Mouse (Mus musculus): Measurements from ENCODE around the gene Wbp2. TPM values are rescaled to one million over a fixed set of nuclear protein-coding genes. Genes with fewer than 3 reads are reported as not detected.
"Not testable (repeated sequence)": the region's sequence is repeated elsewhere in the genome, so short reads cannot be mapped to it uniquely, and the experiment has no call there.

Gene Wbp2
- polyA plus RNA-seq, 1 experiment from 2014 or later = 153 TPM

DNA sequence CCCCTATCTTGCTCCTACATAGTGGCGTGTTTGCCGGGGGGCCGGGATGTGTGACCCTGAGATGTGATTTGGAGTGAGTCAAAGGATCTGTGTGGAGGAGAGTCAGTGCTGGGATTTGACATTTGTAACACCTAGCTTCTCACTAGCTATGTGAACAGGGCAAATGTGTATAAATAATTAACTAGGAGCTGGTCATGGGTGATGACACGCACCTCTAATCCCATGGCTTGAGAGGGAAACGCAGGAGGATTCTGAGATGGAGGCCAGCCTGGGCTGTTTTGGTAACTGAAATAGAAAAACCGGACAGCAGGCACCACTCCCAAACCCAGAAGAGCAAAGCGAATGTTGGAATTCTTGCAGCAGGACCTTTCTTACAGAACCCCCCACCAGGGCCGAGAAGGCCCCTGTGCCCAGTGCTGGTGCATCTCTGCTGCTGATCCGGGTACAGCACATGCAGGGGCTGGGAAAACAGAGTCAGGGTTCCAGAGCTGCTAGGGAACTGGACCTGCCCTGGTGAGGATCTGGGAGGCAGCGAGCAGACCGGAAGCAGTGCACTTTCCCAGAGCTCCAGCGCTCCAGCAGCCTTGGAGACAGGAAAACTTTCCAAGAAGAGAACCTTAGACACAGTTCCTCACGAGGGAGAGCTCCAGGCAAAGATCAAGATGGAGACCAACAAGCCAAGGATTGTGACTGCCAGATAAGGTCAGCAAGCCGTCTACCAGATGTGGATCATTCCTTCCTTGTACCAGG, 12.1 kb upstream of the Wbp2 start:
- Histone ChIP-seq H3K9ac (no peak overlapping the region), H3K4me3 (no peak overlapping the region), H3K4me1 (replicated peaks) (peaks cover 22% of the 10 kb centered on the region), H3K36me3 (no peaks in the 10 kb centered on the region), H3K27ac (replicated peaks) (no peak overlapping the region), H3K9me3 (0 out of 2 replicates have a peak, but pooled peaks cover 5% of the 10 kb centered on the region), H3K27me3 (no peaks in the 10 kb centered on the region), H3K4me2 (no peak overlapping the region)
- no peak for ATAC-seq (ENCODE audit: low read depth)
- WGBS = 71% methylated on average over 14 of the region's 14 CpGs

DNA sequence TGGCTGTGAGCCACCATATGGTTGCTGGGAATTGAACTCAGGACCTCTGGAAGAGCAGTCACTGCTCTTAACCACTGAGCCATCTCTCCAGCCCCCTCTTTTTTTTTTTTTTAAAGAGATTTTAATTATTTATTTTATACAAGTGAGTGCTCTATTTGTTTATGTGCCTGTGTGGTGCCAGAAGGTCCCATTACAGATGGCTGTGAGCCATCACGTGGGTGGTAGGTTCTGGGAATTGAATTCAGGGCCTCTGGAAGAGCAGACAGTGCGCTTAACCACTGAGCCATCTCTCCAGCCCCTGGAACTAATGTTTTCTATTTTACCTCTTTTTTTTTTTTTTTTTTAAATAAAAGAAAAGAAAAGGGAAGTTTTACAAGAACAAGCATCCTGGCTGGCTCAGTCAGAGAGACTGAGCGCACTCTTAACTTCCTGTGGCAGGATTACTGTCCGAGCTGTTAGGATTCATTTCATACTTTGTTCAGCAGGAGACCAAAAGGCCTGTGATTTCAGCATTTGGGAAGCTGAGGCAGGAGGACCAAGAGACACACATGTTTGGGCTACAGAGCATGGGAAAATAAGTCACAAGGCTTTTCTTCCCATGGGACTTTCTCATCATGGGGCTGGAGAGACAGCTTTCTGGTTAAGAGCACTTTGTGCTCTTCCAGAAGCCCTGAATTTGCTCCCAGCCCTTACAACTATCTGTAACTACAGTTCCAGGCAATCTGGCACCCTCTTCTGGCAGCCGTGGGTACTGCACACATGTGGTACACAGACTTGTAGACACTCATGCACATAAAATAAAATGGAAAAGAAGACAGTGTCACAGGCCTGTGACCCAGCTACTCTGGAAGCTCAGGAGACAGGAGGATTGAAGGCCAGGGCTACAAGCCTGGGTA, 9.7 kb upstream of the Wbp2 start:
- WGBS = 90% methylated on average over 5 of the region's 5 CpGs
- ATAC-seq (ENCODE audit: low read depth) = no peak

DNA sequence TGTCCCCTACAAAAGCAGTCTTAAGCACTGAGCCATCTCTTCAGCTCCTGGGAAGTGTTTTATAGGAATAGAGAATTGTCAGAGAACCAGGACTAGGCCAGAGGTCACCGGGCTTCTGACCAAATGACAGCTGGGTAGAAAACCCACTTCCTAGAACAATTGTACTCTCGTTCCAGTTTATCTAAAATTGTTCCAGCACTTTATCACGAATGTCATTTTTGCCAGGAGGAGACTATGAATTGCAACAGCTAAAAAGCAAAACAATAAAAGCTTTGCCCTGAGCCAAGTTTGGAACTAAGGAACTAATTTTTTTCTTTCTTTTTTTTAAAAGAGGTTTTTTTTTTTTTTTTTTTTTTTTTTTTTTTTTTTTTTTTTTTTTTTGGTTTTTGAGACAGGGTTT, 8.8 kb upstream of the Wbp2 start:
- H3K4me1 ChIP-seq (replicated peaks) = no peaks in the 10 kb centered on the region
- ATAC-seq (ENCODE audit: low read depth) = no peak
- H3K27me3 ChIP-seq = no peaks in the 10 kb centered on the region
- H3K9ac ChIP-seq = no peak overlapping the region
- no peaks in the 10 kb centered on the region for H3K36me3 ChIP-seq
- no peak overlapping the region for H3K4me3 ChIP-seq
- H3K9me3 ChIP-seq = 0 out of 2 replicates have a peak, but pooled peaks cover 5% of the 10 kb centered on the region
- H3K4me2 ChIP-seq = no peak overlapping the region
- H3K27ac ChIP-seq (replicated peaks) = no peak overlapping the region
- WGBS = 74% methylated on average over 3 of the region's 3 CpGs

More for the DNA sequence above, 9.7 kb upstream of the Wbp2 start:
- Histone ChIP-seq H3K4me1 (replicated peaks) (peaks cover 4% of the 10 kb centered on the region), H3K9ac (no peak overlapping the region), H3K36me3 (no peaks in the 10 kb centered on the region), H3K4me2 (no peak overlapping the region), H3K4me3 (no peak overlapping the region), H3K9me3 (0 out of 2 replicates have a peak, but pooled peaks cover 5% of the 10 kb centered on the region), H3K27me3 (no peaks in the 10 kb centered on the region), H3K27ac (replicated peaks) (no peak overlapping the region)

DNA sequence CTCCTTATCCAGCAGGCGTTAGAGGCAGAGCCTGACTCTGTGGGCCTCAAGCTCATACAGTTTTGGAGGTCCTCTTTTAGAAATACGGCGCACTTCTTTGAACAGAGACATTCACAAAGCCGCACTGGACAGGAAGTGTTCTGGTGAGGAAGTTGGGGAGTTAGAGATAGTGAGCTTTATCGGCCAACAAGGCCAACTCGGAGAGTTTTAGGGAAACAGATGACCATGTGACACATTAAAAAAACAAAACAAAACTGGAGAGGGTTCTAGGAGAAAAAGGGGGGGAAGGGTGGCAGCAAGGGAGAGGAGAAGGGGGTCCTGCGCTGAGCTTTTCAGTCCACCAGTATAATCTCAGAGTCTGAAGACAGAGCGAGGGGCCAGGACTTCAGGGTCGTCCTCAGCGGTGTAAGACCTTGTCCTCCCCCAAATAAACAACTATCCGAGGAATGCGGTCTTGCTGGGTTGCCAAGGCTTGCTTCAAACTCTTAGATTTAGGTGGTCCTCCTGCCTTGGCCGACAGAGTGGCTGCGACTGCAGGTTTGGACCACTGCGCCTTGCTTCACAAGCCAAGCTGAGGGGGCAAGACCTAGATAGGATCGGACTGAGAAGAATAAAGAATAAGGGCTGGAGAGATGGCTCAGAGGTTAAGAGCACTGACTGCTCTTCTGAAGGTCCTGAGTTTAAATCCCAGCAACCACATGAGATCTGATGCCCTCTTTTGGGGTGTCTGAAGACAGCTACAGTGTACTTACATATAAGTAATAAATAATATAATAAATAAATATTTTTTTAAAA, 7.2 kb upstream of the Wbp2 start:
- no peak for ATAC-seq (ENCODE audit: low read depth)
- H3K9me3 ChIP-seq = 0 out of 2 replicates have a peak, but pooled peaks cover 5% of the 10 kb centered on the region
- H3K4me3 ChIP-seq = no peak overlapping the region
- H3K4me2 ChIP-seq = no peak overlapping the region
- no peaks in the 10 kb centered on the region for H3K27me3 ChIP-seq
- no peaks in the 10 kb centered on the region for H3K4me1 ChIP-seq (replicated peaks)
- no peak overlapping the region for H3K27ac ChIP-seq (replicated peaks)
- H3K36me3 ChIP-seq = no peaks in the 10 kb centered on the region
- H3K9ac ChIP-seq = no peak overlapping the region
- WGBS = 69% methylated on average over 16 of the region's 16 CpGs

DNA sequence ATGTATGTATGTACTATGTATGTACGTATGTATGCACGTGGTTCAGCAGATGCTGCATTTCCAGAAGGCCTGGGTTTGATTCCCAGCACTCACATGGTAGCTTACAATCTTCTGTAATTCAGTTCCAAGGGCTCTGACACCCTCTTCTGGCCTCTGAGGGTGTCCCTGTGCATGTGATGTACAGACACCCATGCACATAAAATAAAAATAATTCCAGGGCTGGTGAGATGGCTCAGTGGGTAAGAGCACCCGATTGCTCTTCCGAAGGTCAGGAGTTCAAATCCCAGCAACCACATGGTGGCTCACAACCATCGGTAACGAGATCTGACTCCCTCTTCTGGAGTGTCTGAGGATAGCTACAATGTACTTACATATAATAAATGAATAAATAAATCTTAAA, 6.2 kb upstream of the Wbp2 start:
- H3K36me3 ChIP-seq; H3K27me3 ChIP-seq; H3K9ac ChIP-seq; H3K4me1 ChIP-seq (replicated peaks); ATAC-seq (ENCODE audit: low read depth); H3K4me3 ChIP-seq; H3K27ac ChIP-seq (replicated peaks); H3K4me2 ChIP-seq; H3K9me3 ChIP-seq: not testable (repeated sequence)
- 90% methylated on average over 6 of the region's 6 CpGs for WGBS

DNA sequence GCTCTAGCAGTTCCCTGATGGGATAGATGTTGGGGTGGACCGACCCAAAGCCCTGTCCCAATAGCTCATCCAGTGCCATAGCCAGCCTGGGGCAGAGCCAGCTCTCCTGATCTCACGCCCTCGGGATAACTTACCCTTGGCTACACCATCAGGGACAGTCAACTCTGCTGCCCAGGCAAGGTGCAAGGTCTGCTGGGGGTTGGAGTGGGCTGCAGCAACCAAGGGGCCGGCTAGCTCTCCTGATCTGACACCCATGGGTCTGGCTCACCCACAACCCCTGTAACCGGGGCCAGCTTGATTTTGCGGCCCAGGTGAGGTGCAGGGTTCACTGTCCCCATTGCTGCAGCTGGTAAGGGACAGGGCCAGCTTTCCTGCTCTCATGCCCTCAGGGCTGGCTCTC, 4.8 kb upstream of the Wbp2 start:
- no peak for ATAC-seq (ENCODE audit: low read depth)
- Histone ChIP-seq H3K4me3 (no peak overlapping the region), H3K27me3 (no peaks in the 10 kb centered on the region), H3K9ac (no peak overlapping the region), H3K4me1 (replicated peaks) (peaks cover 6% of the 10 kb centered on the region), H3K36me3 (no peaks in the 10 kb centered on the region), H3K9me3 (0 out of 2 replicates have a peak, but pooled peaks cover 2% of the 10 kb centered on the region), H3K4me2 (no peak overlapping the region), H3K27ac (replicated peaks) (no peak overlapping the region)
- WGBS = 84% methylated on average over 6 of the region's 6 CpGs

DNA sequence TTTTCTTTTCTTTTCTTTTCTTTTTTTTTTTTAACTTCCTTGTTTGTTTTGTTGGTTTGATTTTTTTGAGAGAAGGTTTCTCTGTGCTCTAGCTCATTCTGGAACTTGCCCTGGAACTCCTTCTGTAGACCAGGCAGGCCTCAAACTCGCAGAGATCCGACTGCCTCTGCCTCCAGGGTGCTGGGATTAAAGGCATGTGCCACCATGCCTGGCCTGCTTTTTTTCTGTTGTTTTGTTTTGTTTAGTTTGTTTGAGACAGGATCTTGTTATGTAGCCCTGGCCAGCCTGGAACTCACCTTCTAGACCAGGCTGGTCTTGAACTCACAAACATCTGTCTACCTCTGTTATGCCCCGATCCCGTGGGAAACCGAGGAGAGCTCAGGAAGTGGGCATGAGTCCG, 2.8 kb upstream of the Wbp2 start:
- Histone ChIP-seq H3K36me3 (no peaks in the 10 kb centered on the region), H3K9ac (no peak overlapping the region), H3K4me1 (replicated peaks) (peaks cover 18% of the 10 kb centered on the region), H3K27ac (replicated peaks) (no peak overlapping the region), H3K4me2 (no peak overlapping the region), H3K9me3 (no peaks in the 10 kb centered on the region), H3K27me3 (no peaks in the 10 kb centered on the region), H3K4me3 (no peak overlapping the region)
- 87% methylated on average over 6 of the region's 6 CpGs for WGBS
- ATAC-seq (ENCODE audit: low read depth) = no peak

DNA sequence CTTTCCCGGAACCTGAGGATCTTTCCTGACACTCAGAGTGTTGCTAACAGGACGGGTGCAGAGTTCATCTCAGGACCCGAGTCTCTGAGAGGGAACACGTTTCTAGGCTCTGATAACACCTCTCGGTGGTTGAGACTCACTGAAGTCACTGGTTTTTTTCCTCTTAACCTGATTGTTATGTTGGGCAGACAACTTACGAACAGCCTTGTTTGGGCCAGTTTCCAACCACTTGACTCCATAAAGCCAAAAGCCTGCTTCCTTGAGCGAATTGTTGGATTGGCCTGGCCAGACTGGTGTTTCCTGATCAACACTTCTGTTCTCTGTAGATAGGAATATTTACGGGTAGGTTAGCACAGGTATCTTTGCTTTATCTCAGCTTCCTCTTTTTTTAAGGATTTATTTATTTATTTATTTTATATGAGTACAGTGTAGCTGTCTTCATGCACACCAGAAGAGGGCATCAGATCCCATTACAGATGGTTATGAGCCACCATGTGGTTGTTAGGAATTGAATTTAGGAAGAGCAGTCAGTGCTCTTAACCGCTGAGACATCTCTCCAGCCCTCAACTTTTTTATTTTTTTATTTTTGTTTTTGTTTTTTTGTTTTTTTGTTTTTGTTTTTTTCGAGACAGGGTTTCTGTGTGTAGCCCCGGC, 2.1 kb upstream of the Wbp2 start:
- Histone ChIP-seq H3K4me2 (no peak overlapping the region), H3K9me3 (no peaks in the 10 kb centered on the region), H3K4me1 (replicated peaks) (peaks cover 18% of the 10 kb centered on the region), H3K27me3 (no peaks in the 10 kb centered on the region), H3K27ac (replicated peaks) (no peak overlapping the region), H3K36me3 (peaks cover 7% of the 10 kb centered on the region; the same call in 1 of the 2 replicates), H3K9ac (no peak overlapping the region), H3K4me3 (no peak overlapping the region)
- no peak for ATAC-seq (ENCODE audit: low read depth)
- 89% methylated on average over 11 of the region's 11 CpGs for WGBS

DNA sequence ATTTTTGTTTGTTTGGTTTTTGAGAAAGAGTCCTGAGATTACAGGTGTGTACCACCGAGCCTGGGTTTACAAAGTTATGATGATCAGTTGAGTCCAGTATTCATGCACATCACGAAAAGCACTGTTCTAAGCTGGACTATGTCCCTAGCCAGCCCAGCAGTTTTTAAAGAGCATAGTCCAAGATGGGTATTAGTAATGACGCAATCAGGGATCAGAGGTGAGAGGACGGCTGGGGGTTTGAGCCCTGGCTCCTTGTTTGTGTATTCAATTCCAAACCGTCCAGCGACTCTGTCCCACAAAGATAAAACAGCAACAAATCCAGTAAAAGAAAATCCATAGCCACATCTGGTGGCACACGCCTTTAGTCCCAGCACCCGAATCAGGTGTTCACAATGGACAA, 1.4 kb upstream of the Wbp2 start:
- Histone ChIP-seq H3K9me3 (no peaks in the 10 kb centered on the region), H3K27me3 (no peaks in the 10 kb centered on the region), H3K9ac (no peak overlapping the region), H3K4me3 (no peak overlapping the region), H3K36me3 (peaks cover 13% of the 10 kb centered on the region), H3K27ac (replicated peaks) (no peak overlapping the region), H3K4me2 (peak overlapping the region; percentile 56; the same call in 1 of the 2 replicates), H3K4me1 (replicated peaks) (peaks cover 18% of the 10 kb centered on the region)
- WGBS = 87% methylated on average over 8 of the region's 8 CpGs
- no peak for ATAC-seq (ENCODE audit: low read depth)

DNA sequence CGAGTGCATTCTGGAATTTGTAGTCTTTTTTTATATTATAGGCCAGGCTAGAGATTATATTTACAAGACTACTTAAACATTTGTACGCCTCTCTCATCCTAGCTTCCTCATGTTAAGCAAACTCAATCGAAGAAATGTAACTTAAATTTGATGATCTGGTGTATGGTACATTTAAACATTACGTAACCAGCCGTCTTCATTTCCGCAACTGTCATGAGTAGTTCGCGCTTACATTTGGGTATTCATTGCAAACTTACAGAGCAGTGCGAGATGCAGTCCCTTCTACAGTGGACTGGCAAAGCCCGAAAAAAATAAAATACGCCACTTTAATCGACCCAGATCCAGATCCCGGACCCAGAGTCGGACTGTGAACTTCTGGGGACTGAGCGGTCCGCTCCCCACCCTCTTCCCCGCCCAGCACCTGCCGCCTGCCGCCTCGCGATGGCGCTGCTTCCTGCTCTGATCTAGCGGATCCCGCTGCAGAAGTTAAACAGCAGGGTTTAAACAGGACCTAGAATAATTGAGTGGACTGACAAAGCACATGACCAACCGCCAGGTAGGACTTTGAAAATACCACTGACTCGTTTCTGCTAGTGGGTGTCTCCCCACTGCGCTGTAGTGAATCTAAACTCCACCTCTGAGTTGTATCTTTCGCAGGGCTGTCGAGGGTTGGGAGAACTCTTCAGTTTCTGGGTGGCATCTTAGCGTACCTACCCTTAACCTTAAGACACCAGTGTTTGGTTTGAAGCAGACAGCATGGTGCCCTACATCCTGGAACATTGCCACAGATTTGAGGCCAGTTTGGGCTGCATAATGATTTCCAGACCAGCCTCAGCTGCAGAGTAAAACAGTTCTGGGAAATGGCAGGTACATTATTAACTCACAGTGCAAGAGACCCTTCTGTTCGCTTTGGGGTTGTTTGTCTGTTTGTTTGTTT, 667 bp upstream of the Wbp2 start:
- Histone ChIP-seq H3K9me3 (no peaks in the 10 kb centered on the region), H3K9ac (peak overlapping the region; percentile 61), H3K4me3 (peak overlapping the region; percentile 49), H3K27me3 (no peaks in the 10 kb centered on the region), H3K4me1 (replicated peaks) (peaks cover 18% of the 10 kb centered on the region), H3K4me2 (peak overlapping the region; percentile 56), H3K27ac (replicated peaks) (peak overlapping the region; percentile 74), H3K36me3 (peaks cover 20% of the 10 kb centered on the region)
- 4% methylated on average over 31 of the region's 31 CpGs for WGBS
- peak; percentile 81 for ATAC-seq (ENCODE audit: low read depth)

DNA sequence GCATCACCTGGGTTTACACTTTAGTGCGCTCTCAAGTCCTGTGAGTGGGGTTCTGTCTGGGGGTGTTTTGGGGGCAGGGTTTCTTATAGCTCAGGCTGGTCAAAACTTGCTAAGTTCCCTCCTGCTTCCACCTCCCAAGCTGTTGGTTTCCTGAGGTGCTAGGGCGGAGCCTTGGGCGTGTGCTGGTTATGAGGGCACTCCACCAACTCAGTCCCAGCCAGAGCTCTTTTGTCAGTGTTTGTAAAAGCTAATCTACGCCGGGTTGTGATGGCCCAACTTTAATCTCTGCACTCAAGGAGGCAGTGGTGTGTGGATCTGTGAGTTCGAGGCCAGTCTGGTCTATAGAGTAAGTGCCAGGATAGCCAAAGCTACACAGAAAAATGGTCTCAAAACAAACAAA, 2.6 kb downstream of the Wbp2 start:
- ATAC-seq (ENCODE audit: low read depth) = no peak
- Histone ChIP-seq H3K4me1 (replicated peaks) (peaks cover 19% of the 10 kb centered on the region), H3K27ac (replicated peaks) (no peak overlapping the region), H3K36me3 (peaks cover 53% of the 10 kb centered on the region), H3K9ac (no peak overlapping the region), H3K4me2 (no peak overlapping the region), H3K27me3 (no peaks in the 10 kb centered on the region), H3K4me3 (no peak overlapping the region), H3K9me3 (no peaks in the 10 kb centered on the region)
- WGBS = 94% methylated on average over 6 of the region's 6 CpGs

All from neural tube, embryonic 13.5 days (tissue).